Mouse (Mus musculus) G1E (cell line): Measurements from ENCODE around the gene Igsf21.

ENCODE experiments used
- CTCF ChIP-seq: IDR thresholded peaks from 2 replicates; pipeline ENCODE4 v1.5.1; 2012; ENCODE audit warnings: low read depth, low read length, inconsistent platforms, mixed read lengths
- GATA1 ChIP-seq: IDR thresholded peaks from 2 replicates; pipeline ENCODE4 v1.6.1; 2012; ENCODE audit warnings: borderline replicate concordance, low read length, inconsistent platforms, mixed read lengths
- GATA2 ChIP-seq: IDR thresholded peaks from 2 replicates; pipeline ENCODE4 v1.6.1; 2012; ENCODE audit warnings: low read depth, low read length, inconsistent platforms, borderline replicate concordance
- POLR2AphosphoS5 ChIP-seq: IDR thresholded peaks from 2 replicates; pipeline ENCODE4 v1.6.1; 2012; ENCODE audit warnings: low read depth, low read length, inconsistent platforms; ENCODE audit not compliant: insufficient replicate concordance
- TAL1 ChIP-seq: conservative IDR thresholded peaks from 2 replicates; pipeline ENCODE4 v1.6.1; 2012; ENCODE audit warnings: low read depth, low read length, inconsistent platforms, mixed read lengths

GRCm38 (mm10) chr4:140271913-140272312 is 25.3 kb upstream of the Igsf21 start:
- TF ChIP-seq POLR2AphosphoS5 (no peak), CTCF (no peak), TAL1 (no peak), GATA1 (no peak), GATA2 (no peak)
